Mouse (Mus musculus): Measurements from ENCODE around the gene Gjc3. TPM values are rescaled to one million over a fixed set of nuclear protein-coding genes. Genes with fewer than 3 reads are reported as not detected.

The Gjc3 gene
- polyA plus RNA-seq, 1 experiment from 2014 or later, result 0.34 TPM

DNA sequence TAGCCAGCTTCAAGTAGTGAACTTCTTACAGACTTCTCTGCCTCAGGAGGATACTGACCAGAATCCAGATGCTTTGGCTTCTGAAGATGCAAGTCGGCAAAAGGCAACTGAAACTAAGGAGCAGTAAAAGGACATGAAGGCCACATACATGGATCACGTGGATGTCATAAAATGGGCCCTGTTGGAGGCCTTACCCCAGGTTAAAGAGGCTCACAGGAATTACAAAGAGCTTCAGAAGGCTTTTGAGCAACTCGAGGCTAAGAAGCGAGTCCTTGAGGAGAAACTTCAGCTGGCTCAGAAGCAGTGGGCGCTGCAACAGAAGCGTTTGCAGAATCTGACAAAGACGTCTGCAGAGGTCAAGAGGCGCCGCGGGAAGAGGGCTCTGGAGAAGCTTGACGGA is 34.5 kb downstream of the Gjc3 start:
- Histone ChIP-seq H3K27me3 (replicated peaks; ENCODE audit: control insufficient read depth, insufficient read depth, low read length) (no peaks in the 10 kb centered on the region), H3K9me3 (ENCODE audit: control insufficient read depth, low read length) (no peaks in the 10 kb centered on the region), H3K36me3 (ENCODE audit: control insufficient read depth, insufficient read depth, low read length) (no peaks in the 10 kb centered on the region), H3K4me3 (ENCODE audit: low read length) (no peak overlapping the region), H3K4me2 (ENCODE audit: low read depth, low read length) (no peak overlapping the region), H3K27ac (ENCODE audit: low read length) (peak overlapping the region; percentile 36), H3K4me1 (ENCODE audit: control insufficient read depth, insufficient read depth, low read length) (no peaks in the 10 kb centered on the region), H3K9ac (ENCODE audit: low read depth, low read length) (no peak overlapping the region)
- ATAC-seq, result peak; percentile 70; the same call in 1 of the 2 replicates
- WGBS, result 74% methylated on average over 11 of the region's 11 CpGs

DNA sequence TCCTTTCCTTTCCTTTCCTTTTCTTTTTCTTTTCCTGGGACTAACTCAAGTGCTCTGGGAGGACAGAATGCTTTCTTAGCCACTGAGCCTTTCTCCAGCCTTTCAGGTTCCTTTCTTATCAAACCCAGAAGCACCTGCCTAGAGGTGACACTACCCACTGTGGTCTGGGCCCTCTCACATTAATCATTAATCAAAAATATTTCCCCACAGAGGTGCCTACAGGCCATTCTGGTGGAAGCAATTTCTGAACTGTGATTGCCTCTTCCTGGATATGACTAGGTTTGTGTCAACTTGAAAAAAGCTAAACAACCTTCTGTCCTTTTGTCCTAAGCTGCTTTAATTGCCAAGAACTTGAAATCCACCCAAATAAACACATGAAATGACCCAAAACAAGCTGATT is 40.7 kb downstream of the Gjc3 start:
- no peak overlapping the region for H3K4me3 ChIP-seq (ENCODE audit: low read length)
- H3K27me3 ChIP-seq (replicated peaks; ENCODE audit: control insufficient read depth, insufficient read depth, low read length), result no peaks in the 10 kb centered on the region
- H3K4me2 ChIP-seq (ENCODE audit: low read depth, low read length), result peak overlapping the region; percentile 29; the same call in 1 of the 2 replicates
- ATAC-seq, result peak; percentile 93
- peak overlapping the region; percentile 89 for H3K27ac ChIP-seq (ENCODE audit: low read length)
- no peaks in the 10 kb centered on the region for H3K36me3 ChIP-seq (ENCODE audit: control insufficient read depth, insufficient read depth, low read length)
- no peaks in the 10 kb centered on the region for H3K9me3 ChIP-seq (ENCODE audit: control insufficient read depth, low read length)
- no peaks in the 10 kb centered on the region; the same call in 1 of the 2 replicates for H3K4me1 ChIP-seq (ENCODE audit: control insufficient read depth, insufficient read depth, low read length)
- no peak overlapping the region for H3K9ac ChIP-seq (ENCODE audit: low read depth, low read length)

DNA sequence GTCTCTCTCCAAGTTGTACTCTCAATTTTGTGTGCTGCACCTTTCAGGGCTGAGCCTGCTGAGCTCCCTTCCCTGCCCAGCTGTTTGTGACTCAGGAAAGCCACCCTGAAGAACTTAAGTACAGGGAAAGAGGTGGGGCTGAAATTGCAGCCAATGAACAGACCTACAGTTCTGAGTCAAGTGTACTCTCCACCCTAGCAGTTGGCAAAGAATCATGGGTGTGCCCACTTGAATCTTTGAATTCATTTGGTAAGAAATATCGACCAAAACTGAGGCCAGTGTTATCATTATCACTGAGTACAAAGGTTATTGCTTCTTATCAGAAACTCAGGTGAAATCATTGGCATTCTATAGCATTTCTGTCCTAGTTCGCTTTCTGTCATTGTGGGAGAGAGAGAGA is 41.4 kb downstream of the Gjc3 start, which contains the start of gene Cyp3a13:
Gene Cyp3a13, minus strand, starts transcription at position 88 of the 400 bp plus-strand sequence.
- WGBS, result 38% methylated on average over 2 of the region's 2 CpGs
- H3K36me3 ChIP-seq (ENCODE audit: control insufficient read depth, insufficient read depth, low read length), result no peaks in the 10 kb centered on the region
- H3K4me2 ChIP-seq (ENCODE audit: low read depth, low read length), result peak within 1 kb of the TSS; percentile 50
- H3K4me3 ChIP-seq (ENCODE audit: low read length), result peak within 1 kb of the TSS; percentile 39
- peak within 1 kb of the TSS; percentile 89 for H3K27ac ChIP-seq (ENCODE audit: low read length)
- no peaks in the 10 kb centered on the region for H3K27me3 ChIP-seq (replicated peaks; ENCODE audit: control insufficient read depth, insufficient read depth, low read length)
- ATAC-seq, result peak; percentile 93
- H3K9ac ChIP-seq (ENCODE audit: low read depth, low read length), result no peak within 1 kb of the TSS; the same call in 1 of the 2 replicates
- H3K9me3 ChIP-seq (ENCODE audit: control insufficient read depth, low read length), result no peaks in the 10 kb centered on the region
- H3K4me1 ChIP-seq (ENCODE audit: control insufficient read depth, insufficient read depth, low read length), result no peaks in the 10 kb centered on the region; the same call in 1 of the 2 replicates

DNA sequence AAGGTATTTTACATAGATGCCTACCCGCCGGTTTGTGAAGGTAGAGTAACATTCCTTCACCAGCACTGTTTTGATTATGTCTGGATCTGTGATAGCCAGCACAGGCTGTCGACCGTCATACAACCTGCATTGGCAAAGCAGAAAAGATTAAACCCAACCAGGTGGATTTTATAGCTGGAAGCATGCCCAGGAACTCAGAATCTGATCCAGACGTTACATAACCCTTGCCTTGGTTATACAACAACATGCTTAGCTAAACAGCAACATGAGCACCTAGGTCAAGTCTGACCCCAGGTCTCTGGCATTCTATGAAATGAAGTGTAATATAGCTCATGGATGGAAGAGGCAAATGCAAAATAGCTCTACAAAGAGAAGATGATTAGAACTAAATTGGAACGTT is 47.3 kb downstream of the Gjc3 start:
- H3K27ac ChIP-seq (ENCODE audit: low read length), result no peak overlapping the region
- H3K36me3 ChIP-seq (ENCODE audit: control insufficient read depth, insufficient read depth, low read length), result no peaks in the 10 kb centered on the region
- H3K9ac ChIP-seq (ENCODE audit: low read depth, low read length), result no peak overlapping the region
- no peak overlapping the region for H3K4me2 ChIP-seq (ENCODE audit: low read depth, low read length)
- H3K4me3 ChIP-seq (ENCODE audit: low read length), result no peak overlapping the region
- no peak for ATAC-seq
- WGBS, result 72% methylated on average over 6 of the region's 6 CpGs
- no peaks in the 10 kb centered on the region for H3K27me3 ChIP-seq (replicated peaks; ENCODE audit: control insufficient read depth, insufficient read depth, low read length)
- H3K9me3 ChIP-seq (ENCODE audit: control insufficient read depth, low read length), result no peaks in the 10 kb centered on the region
- H3K4me1 ChIP-seq (ENCODE audit: control insufficient read depth, insufficient read depth, low read length), result no peaks in the 10 kb centered on the region; the same call in 1 of the 2 replicates

DNA sequence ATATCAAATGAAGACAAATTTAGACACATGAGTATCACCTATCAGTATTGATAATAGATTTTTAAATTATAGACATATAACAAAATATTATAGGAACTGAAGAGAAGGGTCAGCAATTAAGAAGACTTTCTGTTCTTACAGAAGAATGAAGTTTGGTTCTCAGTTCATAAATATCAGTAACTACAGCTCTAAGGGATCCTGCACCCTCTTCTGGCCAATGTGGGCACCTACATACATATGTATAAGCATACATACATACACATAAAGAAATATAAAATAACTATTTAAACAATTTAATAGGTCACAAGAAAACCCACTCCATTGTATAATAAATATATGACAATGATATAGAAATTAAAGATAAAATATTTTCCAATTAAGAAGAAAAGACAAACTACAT is 48.4 kb downstream of the Gjc3 start:
- Histone ChIP-seq H3K27me3 (replicated peaks; ENCODE audit: control insufficient read depth, insufficient read depth, low read length) (no peaks in the 10 kb centered on the region), H3K27ac (ENCODE audit: low read length) (no peak overlapping the region), H3K9ac (ENCODE audit: low read depth, low read length) (no peak overlapping the region), H3K4me1 (ENCODE audit: control insufficient read depth, insufficient read depth, low read length) (no peaks in the 10 kb centered on the region; the same call in 1 of the 2 replicates), H3K36me3 (ENCODE audit: control insufficient read depth, insufficient read depth, low read length) (no peaks in the 10 kb centered on the region), H3K4me2 (ENCODE audit: low read depth, low read length) (no peak overlapping the region), H3K9me3 (ENCODE audit: control insufficient read depth, low read length) (no peaks in the 10 kb centered on the region), H3K4me3 (ENCODE audit: low read length) (no peak overlapping the region)
- ATAC-seq, result no peak

DNA sequence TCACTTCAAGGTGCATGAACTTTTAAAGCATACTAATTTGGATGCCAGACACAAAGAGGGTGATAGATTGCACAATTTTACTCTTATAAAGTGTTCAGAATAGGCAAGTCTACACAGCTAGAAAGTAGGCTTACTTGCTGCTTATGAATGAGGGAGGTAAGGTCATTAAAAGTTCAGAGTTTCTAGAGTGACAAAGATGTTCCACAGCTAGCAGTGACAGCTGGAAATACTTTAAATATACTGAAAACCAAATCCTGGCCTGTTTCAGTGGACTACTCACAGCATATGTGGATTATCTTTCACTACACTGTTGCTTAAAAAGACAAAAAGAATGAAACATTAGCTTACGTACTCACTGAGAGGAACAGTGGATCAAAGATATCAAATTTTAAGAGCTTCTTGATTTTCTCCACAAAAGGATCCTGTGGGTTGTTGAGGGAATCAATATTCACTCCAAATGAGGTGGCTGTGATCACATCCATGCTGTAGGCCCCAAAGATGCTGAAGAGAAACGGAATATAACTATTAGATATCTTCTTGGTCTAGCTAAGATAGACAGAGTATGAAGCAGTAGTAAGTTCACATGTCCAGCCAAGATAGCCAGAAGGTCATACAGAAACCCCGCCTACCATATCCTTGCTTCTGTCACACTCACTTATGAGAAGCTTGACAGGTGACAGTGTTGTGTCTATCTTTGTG is 53.2 kb downstream of the Gjc3 start:
- WGBS, result 80% methylated on average over 3 of the region's 3 CpGs
- no peaks in the 10 kb centered on the region for H3K9me3 ChIP-seq (ENCODE audit: control insufficient read depth, low read length)
- no peaks in the 10 kb centered on the region for H3K36me3 ChIP-seq (ENCODE audit: control insufficient read depth, insufficient read depth, low read length)
- H3K4me2 ChIP-seq (ENCODE audit: low read depth, low read length), result no peak overlapping the region
- H3K27me3 ChIP-seq (replicated peaks; ENCODE audit: control insufficient read depth, insufficient read depth, low read length), result no peaks in the 10 kb centered on the region
- no peak overlapping the region for H3K4me3 ChIP-seq (ENCODE audit: low read length)
- no peaks in the 10 kb centered on the region for H3K4me1 ChIP-seq (ENCODE audit: control insufficient read depth, insufficient read depth, low read length)
- no peak overlapping the region for H3K27ac ChIP-seq (ENCODE audit: low read length)
- ATAC-seq, result no peak
- H3K9ac ChIP-seq (ENCODE audit: low read depth, low read length), result no peak overlapping the region

Other genes with a start within 250 kb of the Gjc3 start
- 2.2 and 2.3 TPM in 2 replicates for gene Nyap1, start 221.5 kb downstream of the Gjc3 start, polyA plus RNA-seq (2015; fragmentation: Nextera tagmentation; extraction: Ambion mirVana)
- 116 and 122 TPM in 2 replicates for gene Tsc22d4, start 217.4 kb downstream of the Gjc3 start, polyA plus RNA-seq (2015; fragmentation: Nextera tagmentation; extraction: Ambion mirVana)
- gene Ppp1r35, start 184.2 kb downstream of the Gjc3 start, polyA plus RNA-seq (2015; fragmentation: Nextera tagmentation; extraction: Ambion mirVana), result 19.3 and 19.8 TPM in 2 replicates
- 7.1 and 7.4 TPM in 2 replicates for gene Mepce, start 175.4 kb downstream of the Gjc3 start, polyA plus RNA-seq (2015; fragmentation: Nextera tagmentation; extraction: Ambion mirVana)
- 11.0 and 11.8 TPM in 2 replicates for gene Zcwpw1, start 175.3 kb downstream of the Gjc3 start, polyA plus RNA-seq (2015; fragmentation: Nextera tagmentation; extraction: Ambion mirVana)
- gene Pilra, start 126.8 kb downstream of the Gjc3 start, polyA plus RNA-seq (2015; fragmentation: Nextera tagmentation; extraction: Ambion mirVana), result 2.8 and 4.2 TPM in 2 replicates
- gene Pilrb1, start 105.0 kb downstream of the Gjc3 start, polyA plus RNA-seq (2015; fragmentation: Nextera tagmentation; extraction: Ambion mirVana), result 1.3 and 1.8 TPM in 2 replicates
- gene Pilrb2, start 91.3 kb downstream of the Gjc3 start, polyA plus RNA-seq (2015; fragmentation: Nextera tagmentation; extraction: Ambion mirVana), result 1.3 and 1.8 TPM in 2 replicates
- 54.6 and 70.4 TPM in 2 replicates for gene Cyp3a13, start 41.5 kb downstream of the Gjc3 start, polyA plus RNA-seq (2015; fragmentation: Nextera tagmentation; extraction: Ambion mirVana)
- 0.34 and 0.37 TPM in 2 replicates for gene Azgp1, start 18.4 kb upstream of the Gjc3 start, polyA plus RNA-seq (2015; fragmentation: Nextera tagmentation; extraction: Ambion mirVana)
- not detected in 2 replicates for gene Smok3a, start 58.2 kb upstream of the Gjc3 start, polyA plus RNA-seq (2015; fragmentation: Nextera tagmentation; extraction: Ambion mirVana)
- gene Smok3b, start 58.3 kb upstream of the Gjc3 start, polyA plus RNA-seq (2015; fragmentation: Nextera tagmentation; extraction: Ambion mirVana), result not detected in 2 replicates
- gene Smok3c, start 90.1 kb upstream of the Gjc3 start, polyA plus RNA-seq (2015; fragmentation: Nextera tagmentation; extraction: Ambion mirVana), result not detected in 2 replicates
- gene Zkscan1, start 122.0 kb upstream of the Gjc3 start, polyA plus RNA-seq (2015; fragmentation: Nextera tagmentation; extraction: Ambion mirVana), result 11.1 and 12.3 TPM in 2 replicates
- 40.8 and 44.2 TPM in 2 replicates for gene Zscan21, start 153.8 kb upstream of the Gjc3 start, polyA plus RNA-seq (2015; fragmentation: Nextera tagmentation; extraction: Ambion mirVana)
- gene Zfp113, start 192.6 kb upstream of the Gjc3 start, polyA plus RNA-seq (2015; fragmentation: Nextera tagmentation; extraction: Ambion mirVana), result 11.7 and 11.8 TPM in 2 replicates
- 282 and 303 TPM in 2 replicates for gene Cops6, start 198.0 kb upstream of the Gjc3 start, polyA plus RNA-seq (2015; fragmentation: Nextera tagmentation; extraction: Ambion mirVana)
- gene Ap4m1, start 208.9 kb upstream of the Gjc3 start, polyA plus RNA-seq (2015; fragmentation: Nextera tagmentation; extraction: Ambion mirVana), result 16.7 and 17.1 TPM in 2 replicates
- 128 and 147 TPM in 2 replicates for gene Mcm7, start 209.3 kb upstream of the Gjc3 start, polyA plus RNA-seq (2015; fragmentation: Nextera tagmentation; extraction: Ambion mirVana)
- 64.5 and 69.2 TPM in 2 replicates for gene Taf6, start 224.4 kb upstream of the Gjc3 start, polyA plus RNA-seq (2015; fragmentation: Nextera tagmentation; extraction: Ambion mirVana)
- gene Cnpy4, start 224.4 kb upstream of the Gjc3 start, polyA plus RNA-seq (2015; fragmentation: Nextera tagmentation; extraction: Ambion mirVana), result 29.9 and 33.7 TPM in 2 replicates
- gene Mblac1, start 231.2 kb upstream of the Gjc3 start, polyA plus RNA-seq (2015; fragmentation: Nextera tagmentation; extraction: Ambion mirVana), result 5.7 and 7.0 TPM in 2 replicates